Mouse (Mus musculus) erythroblast, embryonic 14.5 days (primary cell): ENCODE data around the gene Gm45753.

Source experiments
- GATA1 ChIP-seq: IDR thresholded peaks from 2 replicates; pipeline ENCODE4 v1.6.1; 2012; ENCODE audit warnings: low read length, inconsistent platforms, mixed read lengths
- TAL1 ChIP-seq: IDR thresholded peaks from 3 replicates; pipeline ENCODE4 v1.6.1; 2012; ENCODE audit warnings: low read length, inconsistent platforms, mixed read lengths

GRCm38 (mm10) chr8:45281630-45282029 is 26.6 kb downstream of the Gm45753 start:
- TF ChIP-seq GATA1 (no peak), TAL1 (no peak)
